Mouse (Mus musculus) kidney, postnatal 14 days (tissue): ENCODE measurements around the gene Hmgb1.

Source experiments
- DNase-seq: peaks from one replicate; pipeline ENCODE4 v3.0.0; 2022; ENCODE audit warnings: mixed read lengths

Gene Hmgb1

DNA sequence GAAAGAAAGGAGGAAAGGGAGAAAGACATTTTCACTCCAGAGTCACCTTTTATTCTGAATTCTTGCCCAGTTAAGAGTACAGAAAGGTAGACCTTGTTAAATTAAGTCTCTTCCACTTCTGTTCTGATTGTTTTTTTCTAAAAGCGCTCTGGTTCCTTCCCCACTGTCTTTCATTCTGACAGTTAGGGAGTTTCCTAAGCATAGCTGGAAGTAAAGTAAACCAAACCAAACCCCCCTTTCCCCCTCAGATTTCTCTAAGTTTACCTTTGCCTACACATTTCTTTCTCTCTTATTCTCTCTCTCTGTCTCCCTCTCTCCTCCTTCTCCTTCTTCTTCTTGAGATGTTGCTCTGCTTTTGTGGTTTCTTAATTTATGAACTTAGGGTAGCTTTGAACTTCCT lies 85.3 kb downstream of the Hmgb1 start:
- no peak for DNase-seq

DNA sequence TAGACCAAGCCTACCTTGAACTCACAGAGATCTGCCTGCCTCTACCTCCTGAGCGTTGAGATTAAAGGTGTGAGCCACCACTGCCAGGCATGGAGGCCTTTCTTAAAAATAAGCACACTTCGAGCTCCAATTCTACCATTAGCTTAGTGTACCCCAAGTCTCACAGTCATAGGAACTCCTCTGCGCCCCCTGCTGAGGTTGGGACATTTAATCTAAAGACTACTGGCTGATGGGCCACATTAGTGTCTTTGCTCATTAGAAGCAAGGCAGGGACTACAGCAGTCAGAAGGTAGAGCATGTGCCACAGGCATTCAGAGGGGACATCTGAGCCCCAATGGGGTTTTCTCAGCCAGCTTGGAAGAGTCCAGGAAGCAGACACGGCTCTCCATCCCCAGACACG lies 86.4 kb downstream of the Hmgb1 start:
- no peak for DNase-seq

DNA sequence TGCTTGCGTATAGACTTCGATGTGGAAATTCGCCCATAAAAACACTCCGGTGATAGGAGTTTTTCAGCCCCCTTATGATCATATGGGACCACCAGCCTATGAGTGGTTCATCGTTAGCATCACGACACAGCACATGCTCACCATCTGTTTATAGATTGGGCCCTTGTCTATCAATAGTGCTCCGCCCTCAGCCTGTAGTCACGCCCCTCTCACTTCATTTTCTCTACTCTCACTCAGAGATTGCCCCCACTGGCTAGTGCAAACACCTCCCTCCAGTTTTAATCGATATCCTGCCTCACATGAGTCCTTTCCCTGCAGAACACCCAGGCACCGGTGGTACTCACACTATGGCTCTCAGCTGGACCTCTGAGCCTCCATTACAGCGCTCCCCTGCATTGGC lies 88.0 kb downstream of the Hmgb1 start:
- DNase-seq: no peak

DNA sequence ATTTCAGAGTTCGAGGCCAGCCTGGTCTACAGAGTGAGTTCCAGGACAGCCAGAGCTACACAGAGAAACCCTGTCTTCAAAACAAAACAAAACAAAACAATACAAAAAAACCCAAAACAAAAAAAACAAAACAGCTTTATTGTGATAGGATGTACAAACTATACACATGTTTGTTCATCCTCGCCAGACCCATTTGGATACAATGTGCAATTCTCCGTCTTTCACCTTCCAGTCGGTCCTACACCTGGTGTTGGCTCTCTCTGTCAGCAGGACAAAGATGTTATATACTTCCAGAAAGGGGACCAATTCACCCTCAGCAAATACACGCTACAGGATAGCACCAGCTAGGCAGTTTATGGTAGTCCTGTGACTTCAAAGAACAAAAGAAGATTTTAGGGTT lies 91.4 kb downstream of the Hmgb1 start:
- no peak for DNase-seq

DNA sequence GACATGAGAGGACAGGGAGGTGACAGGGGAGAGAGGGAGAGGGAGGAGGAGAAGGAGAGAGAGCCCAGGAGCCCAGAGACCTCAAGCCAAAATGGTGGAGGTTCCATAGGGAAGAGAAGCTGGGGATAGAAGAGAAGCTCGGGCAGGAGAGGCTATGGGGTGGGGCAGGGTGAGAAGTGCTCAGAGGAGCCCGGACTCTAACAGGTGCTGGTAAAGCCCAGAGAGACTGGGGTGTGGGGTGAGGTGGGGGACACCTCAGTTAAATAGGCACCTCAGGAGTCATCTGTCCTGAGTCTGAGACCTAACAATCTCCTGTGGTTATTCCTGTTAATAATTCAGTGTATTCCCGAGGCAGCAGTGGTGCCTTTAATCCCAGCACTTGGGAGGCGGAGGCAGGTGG lies 91.8 kb downstream of the Hmgb1 start:
- DNase-seq: no peak

DNA sequence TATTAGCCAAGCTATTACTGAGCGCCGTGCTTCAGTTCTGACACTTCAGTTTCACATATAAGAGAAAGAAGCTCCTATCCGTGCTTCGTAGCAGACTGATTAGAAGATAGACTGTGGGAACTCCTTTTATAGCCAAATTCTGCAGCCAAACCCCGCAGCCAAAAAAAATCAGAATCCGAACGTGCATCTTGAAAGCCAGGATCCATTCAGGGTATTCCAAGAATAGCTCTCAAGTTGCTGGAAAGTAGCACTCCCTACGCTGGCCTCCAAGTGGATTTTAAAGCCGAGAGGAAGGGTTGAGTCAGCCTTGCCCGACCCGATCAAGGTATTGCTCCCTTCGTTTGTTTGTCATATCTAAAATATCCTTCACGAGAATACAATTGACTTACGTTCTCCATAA lies 93.0 kb downstream of the Hmgb1 start:
- DNase-seq: no peak

DNA sequence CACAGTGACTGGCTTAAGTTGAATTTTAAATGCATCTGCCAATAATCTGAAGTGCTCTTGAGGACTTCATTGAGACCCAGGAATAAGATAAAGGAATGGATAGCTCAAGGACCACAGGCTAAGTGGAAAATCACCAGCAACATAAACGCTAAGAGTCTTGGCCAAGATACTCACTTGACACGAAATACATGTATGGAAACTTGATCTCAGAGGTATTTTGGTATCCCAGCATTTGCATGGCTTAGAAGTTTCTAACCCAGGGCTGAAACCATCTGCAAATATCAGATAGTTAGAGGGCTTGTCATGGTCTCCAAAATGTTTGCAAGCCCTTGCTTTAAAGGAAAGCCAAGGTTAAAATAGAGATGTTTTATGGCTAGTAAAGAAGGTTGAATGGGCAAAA lies 94.4 kb downstream of the Hmgb1 start:
- no peak for DNase-seq

DNA sequence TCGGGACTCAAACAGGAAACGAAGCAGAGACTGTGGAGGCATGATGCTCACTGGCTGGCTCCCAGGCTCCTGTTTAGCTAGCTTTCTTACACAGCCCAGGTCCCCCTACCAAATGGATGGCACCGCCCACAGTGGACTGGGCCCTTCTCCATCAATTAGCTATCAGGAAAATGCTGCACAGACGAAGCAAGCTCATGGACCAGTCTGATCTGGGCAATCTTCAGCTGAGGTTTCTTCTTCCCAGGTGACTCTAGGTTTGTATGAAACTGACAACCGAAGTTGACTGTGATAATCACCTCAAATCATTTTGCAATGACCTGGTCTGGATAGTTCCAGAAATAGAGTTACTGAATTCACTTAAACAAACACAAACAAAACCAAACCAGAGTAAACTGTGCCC lies 94.8 kb downstream of the Hmgb1 start:
- no peak for DNase-seq

DNA sequence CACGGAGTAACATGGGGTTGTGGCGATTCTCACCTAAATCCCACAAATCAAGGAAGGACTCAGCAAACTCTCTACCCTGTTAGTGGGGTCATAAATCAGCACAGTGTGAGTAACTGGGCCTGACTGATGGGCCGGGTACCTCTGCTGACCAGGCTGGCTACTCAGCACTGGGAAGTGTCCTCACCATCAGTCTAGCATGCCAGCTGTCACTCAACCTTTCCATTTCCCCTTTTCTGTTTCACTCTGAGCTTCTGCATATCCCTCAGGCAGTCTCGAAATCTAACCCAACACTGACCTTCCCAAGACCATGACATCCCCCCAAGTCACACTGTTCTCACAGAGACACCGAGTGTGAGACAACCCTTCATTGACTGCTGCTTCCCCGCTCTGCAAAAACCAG lies 95.4 kb downstream of the Hmgb1 start:
- no peak for DNase-seq

DNA sequence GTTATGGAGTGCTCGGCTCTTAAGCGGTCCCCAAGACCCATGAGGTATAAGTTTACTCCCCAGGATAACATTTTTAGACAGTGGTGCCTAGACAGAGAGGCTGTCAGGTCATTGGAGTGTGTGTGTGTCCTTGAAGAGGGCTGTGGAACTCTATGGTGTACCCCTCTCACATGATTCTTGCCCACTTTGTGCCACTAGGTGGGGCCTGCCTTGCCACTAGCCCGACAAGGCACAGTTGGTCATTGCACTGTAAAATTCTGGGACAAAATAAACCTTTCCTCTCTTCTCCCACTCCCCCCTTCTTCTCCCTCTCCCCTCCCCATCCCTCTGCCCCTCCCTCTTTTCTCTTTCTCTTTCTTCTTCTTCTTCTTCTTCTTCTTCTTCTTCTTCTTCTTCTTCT lies 96.1 kb downstream of the Hmgb1 start:
- DNase-seq: no peak

DNA sequence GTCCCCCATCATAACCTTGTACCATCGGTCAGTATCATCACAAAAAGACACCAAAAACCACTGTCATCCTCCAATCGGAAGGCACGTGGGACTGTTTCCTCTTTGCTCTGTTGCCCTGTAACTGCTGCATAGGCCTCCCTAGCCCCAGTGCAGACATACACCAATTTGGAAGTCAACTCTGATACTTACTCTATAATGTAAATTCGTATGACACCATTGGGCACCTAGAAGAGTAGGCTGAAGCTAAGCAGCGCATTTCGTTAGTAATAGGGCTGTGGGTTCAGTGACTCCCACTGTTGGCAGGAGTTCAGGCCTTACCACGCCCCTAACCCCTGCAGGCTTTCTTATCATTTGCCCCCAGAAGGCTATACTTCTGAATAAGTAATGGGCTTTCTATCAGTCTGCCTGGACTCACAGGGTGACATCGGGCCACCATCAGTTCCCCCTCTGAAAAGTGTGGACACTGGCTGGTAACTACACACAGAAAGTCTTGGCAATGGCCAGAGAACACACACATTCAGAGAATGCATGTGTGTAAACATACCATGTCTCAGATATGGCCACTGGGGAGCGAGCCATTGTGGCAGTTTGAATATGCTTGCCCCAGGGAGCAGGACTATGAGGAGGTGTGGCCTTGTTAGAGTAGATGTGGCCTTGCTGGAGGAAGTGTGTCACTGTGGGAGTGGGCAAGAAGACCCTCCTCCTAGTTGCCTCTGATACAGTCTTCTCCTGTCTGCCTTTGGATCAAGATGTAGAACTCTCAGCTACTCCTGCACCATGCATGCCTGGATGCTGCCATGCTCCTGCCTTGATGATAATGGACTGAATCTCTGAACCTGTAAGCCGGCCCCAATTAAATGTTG lies 97.7 kb downstream of the Hmgb1 start:
- DNase-seq: no peak

DNA sequence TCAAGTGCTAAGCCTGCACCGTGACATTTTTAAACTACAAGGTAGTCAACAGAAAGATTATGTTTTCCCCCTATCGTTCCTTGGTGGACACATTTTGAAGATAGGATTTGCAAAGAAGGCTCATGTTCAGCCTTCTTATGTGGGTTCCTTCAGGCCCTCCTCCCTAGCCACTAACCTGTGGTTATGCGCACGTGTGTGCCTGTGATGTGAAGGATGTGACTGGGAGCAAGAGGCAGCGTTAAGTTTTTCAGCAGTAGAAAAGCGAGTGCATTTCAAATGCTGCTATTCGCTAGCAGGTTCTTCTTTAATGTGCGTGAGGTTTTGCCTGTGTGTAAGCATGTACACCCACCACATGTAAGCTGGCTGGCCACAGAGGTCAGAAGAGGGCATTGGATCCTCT lies 103.8 kb downstream of the Hmgb1 start:
- no peak for DNase-seq

DNA sequence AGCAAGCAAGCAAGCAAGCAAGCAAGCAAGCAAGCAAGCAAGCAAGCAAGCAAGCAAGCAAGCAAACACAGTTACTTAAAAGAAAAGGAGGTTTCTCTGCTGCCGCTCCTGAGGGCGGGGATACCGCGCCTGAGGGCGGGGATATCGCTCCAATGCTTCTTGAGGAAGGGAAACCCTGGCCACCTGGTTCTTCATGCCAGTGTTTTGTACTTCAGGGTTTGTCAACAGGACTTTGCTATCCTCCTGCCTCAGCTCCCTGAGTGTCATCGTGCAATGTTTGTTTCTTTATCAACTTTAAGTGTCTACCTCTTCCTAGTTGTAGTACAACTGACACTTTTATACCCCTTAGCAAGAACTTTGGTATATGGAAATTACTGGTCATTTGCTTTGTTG lies 104.5 kb downstream of the Hmgb1 start:
- DNase-seq: no peak

DNA sequence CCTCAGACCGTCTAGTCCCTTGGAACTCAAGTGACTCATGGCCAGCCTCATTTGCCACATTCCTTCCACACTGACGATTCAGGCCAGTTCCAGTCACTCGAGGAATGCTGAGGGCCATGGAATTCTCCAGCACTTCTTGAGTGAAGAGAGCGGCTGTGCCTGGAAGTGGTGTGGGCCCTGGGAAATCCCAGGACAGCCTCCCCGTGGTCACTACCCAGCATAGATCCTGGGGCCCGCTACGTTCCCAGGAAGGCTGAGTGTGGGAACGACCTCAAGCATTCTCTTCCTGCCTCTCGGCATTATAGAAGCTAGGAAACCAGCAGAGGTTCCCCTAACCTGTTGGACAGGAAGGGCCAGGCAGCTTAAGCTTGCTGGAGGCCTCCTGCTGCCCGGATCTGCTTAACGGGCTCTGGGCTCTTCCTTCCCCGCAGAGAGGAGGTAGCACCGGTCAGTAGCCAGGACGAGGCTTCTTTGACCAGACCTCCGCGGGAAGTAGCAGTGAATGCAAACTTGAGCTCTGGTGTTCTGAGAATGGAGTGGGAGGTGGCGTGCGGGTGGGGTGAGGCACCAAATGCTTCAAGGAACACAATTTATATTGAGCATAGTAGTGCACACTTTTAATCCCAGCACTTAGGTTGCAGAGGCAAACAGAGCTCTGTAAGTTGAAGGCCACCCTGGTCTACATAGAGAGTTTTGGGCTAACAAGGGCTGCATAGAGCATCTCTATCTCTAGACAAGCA lies 105.1 kb downstream of the Hmgb1 start:
- DNase-seq: peak; percentile 25

DNA sequence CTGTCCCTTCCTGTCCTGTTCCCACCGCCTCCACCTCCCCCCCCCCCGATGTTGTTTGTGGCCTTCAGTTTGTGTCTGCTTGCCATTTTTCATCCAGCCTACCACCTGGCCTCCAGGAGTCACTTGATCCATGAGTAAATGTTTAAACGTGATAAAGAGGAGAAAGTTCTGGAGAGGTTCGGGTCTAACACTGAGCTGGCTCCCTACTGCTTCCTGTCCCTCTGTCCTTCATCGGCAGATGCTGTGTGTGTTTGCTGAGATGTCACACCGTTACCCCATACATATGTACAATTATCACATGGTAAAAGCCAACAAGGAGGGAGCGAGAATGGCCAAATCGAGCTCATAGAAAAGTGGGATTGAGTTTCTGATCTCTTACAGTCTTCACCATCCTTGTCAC lies 107.2 kb downstream of the Hmgb1 start:
- no peak for DNase-seq

DNA sequence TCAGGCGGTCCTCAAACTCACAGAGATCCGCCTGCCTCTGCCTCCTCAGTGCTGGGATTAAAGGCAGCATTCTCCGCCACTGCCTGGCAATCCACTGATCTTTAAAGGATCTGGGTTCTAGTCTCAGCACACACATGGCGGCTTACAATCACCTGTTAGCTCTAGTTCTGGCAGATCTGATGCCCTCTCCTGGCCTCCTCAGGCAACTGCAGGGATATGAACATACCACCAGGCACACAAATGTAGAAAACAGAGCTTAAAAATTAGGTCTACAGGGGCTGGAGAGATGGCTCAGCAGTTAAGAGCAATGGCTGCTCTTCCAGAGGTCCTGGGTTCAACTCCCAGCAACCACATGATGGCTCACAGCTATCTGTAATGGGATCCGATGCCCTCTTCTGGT lies 112.7 kb downstream of the Hmgb1 start:
- no peak for DNase-seq

DNA sequence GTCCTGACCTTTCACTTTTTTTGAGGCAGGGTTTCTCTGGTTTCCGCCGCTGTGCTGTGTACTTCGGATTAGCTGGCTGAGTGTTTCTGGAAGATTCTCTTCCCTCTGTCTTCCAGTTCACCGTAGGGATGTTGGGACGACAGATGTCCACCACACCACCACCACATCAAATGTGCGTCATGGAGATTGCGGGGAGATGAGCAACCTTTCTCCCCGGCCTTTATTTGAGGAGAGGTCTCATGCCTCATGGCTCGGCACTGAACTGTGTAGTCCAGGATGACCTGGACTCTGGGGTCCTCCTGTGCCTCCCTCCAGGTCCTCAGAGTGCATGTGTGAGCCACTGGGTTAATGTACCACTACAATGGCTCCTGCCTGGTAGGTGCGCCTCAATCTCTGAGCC lies 115.5 kb downstream of the Hmgb1 start:
- DNase-seq: no peak

DNA sequence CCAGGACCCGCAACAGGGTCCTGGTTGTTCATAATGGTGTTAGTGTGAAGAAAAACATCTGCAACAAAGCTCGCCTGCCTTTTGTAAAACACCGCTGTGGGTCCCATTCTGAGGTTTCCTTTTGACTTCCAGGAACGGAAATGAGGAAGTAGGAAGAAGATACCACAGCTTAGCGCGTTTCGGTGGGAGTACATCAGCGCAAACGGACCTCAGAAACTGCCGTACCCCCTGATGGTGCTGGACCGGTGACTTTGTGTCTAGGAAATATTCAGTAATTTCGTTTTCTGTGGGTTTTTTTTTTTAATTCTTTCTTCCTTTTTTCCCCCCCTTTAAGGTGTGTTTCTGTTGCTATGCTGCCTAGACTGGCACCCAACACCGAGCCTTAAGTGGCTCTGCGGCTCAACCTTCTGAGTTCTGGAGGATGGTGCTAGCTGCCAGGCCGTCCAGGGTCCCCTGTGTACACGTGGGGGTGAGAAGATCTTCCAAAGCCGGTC lies 116.0 kb downstream of the Hmgb1 start:
- DNase-seq: no peak

DNA sequence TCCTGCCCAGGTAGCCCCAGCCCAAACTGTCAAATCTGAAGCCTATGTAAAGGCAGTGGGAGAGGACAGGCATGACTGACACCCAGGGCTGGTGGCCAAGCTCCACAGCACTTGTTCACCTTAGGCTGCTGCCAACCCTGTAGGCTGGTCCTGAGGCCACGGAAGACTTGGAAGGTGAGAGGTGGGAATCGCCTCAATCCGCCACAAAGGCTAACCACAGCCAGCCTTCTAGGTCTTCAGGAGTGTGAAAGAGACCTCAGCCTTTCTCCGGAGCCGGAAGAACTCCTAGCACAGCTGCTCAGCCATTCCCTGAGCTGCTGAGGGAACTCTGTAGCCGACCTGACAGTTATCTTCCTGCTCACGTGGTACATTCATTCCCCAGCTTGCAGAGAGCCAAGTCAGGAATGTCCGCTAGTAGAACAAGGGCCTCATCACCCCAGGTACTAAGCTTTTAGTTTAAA lies 116.8 kb downstream of the Hmgb1 start:
- no peak for DNase-seq

DNA sequence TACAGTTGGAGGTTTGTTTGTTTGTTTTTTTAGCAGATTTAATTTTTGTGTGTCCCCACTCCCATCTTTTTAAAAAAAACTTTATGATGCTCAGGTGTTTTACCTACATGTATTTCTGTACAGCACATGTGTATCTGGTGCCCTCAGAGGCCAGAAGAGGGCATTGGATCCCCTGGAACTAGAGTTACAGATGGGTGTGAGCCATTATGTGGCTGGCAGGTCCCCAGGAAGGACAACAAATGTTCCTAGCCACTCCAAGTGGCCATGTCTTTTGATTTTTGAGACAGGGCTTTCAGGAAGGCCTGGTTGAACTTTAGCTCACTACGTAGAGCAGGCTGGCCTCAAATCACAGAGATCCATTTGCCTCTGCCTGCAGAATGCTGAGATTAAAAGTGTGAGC lies 121.5 kb downstream of the Hmgb1 start:
- peak; percentile 23 for DNase-seq

DNA sequence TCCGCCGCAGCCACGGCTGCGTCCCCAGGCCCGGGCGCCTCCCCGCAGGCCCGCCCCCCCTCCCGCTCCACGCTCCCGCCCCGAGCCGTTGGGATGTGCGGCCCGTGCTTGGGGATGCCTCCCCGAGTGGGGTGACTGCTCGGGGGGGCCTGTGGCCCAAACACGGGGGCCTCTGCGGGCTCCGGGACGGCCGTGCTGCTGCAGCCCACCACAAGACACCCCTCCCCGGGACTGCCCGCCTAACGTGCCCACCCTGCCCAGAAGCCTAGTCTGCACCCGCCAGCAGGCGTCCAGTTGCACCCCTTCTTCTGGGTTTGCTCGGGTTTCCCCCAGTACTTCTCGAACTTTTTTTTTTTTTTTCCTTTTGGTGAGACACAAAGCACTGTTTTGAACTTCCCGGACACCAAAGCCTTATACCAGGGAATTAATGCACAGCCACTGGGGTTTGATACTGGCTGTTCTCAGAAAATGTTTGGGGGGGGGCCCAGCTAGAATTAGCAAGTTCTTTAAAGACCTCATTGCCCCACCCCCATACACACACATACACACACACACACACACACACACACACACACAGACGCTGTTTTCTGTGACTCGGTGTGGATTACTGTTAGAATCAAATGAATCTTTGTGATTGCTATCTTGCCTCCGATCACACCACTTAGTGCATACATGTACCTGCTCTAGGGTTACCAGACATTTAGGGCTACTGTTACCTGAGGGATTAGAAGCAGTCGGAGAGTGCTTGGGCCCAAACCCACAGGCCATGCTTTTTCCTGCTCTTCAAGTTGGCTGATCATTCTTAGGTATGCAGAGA lies 130.7 kb downstream of the Hmgb1 start:
- DNase-seq: no peak

DNA sequence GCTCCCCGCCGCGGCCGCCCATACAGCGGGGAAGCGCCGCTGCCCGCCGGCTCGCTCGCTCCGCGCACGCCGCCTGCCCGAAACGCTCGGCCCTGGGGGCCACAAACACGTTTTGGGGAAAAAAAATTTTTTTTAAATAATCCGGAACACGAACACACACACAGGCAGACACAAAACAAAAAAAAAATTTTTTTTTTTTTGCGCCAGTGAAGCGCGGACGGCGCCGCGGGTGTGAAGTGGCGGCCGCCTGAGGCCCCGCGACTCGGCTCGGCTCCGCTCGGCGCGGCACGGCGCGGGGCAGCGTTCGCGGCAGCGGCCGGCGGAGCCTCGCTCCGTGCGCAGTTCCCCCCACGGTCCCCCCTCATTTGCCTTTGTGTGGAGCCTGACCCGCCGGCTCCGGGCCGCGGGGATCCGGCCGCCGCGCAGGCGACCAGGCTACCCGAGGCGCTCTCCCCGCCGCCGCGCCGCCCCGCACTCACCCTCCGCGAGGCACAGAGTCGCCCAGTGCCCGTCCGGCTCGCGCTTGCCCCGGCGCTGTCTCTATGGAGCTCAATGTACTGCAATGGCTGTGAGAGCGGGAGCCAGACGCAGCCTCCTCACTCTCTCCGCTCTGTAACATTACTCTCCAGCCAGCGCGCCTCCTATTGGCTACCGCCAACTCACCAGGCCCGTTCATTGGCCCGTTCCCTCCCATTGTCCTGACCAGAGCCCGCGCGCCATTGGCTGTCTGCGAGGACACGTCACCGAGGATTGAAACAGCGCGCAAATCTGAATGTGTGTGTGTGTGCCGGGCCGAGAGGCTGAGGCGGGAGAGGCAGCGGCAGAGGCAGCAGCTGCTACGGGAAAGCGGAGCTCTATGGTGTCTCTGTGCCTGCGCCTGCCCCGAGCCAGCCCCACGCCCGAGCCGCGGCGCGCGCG lies 131.6 kb downstream of the Hmgb1 start:
- peak; percentile 99 for DNase-seq
